8 mouse cellular contexts compared by ENCODE assay signal in the genomic region with DNA sequence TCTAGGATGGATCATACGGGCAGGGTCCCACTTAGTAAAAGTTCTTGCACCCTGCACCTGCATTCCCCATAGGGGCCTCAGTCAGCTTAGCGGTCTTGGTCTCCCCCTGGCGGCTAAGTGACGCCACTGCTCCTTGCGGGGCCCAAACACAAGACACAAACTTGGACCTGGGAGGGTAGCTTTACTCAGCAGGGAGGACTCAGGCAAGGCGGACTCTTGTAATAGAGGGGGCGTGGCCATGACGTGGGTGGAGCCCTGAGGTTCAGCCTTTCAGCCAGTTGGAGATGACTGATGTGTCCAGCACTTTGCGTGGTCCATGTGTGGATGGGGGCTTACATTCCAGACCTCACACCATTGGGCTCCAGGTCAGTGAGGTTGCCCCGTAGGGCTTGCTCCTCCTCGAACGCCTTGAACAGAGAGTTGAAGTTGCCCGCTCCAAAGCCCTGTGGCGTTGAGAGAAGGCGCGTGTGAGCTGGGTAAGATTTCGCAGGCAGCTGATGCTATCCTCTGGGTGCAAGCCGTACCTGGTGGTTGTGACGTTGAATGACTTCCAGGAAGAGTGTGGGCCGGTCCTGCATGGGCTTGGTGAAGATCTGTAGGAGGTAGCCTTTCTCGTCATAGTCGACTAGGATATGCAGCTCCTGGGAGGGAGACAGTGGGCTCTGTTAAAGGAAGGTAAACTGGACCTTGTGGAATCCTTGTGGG. TPM values are rescaled to one million over a fixed set of nuclear protein-coding genes. Genes with fewer than 3 reads are reported as not detected.
DNase-seq lines count a peak whose midpoint lies in the region; ATAC-seq and TF ChIP-seq lines count a peak whose summit lies in the region.

No protein-coding gene starts in this region.

- H3K4me3 ChIP-seq in G1E (ENCODE audit: low read depth, low read length), result no peak overlapping the region
- H3K4me3 ChIP-seq in forebrain, embryonic 16.5 days (replicated peaks; ENCODE audit: low read length), result no peak overlapping the region
- H3K4me3 ChIP-seq in lung, adult 2 months (replicated peaks; ENCODE audit: extremely low read depth, low read depth, low read length), result no peak overlapping the region

- intact Hi-C loops in heart, postnatal 25 days (cut with DNase I), result loop anchor here (1.0 to 5.0 kb wide), 3 partner anchors 54 to 204 kb away; no protein-coding TSS in a partner anchor

- peak overlapping the region; percentile 31 for H3K4me2 ChIP-seq in forebrain, embryonic 16.5 days (ENCODE audit: low read length)

- ATAC-seq in G1E (ENCODE audit: extremely low read depth, insufficient number of reproducible peaks, low FRiP score, poor library complexity, severe bottlenecking), result peak; percentile 34; the same call in 1 of the 2 replicates
- ATAC-seq in forebrain, embryonic 16.5 days, result peak; percentile 74; the same call in 1 of the 2 replicates
- peak; percentile 85 for ATAC-seq in neutrophil, adult 5-6 weeks (ENCODE audit: extremely low read depth, insufficient number of reproducible peaks, low FRiP score, poor library complexity, severe bottlenecking)

- H3K27me3 ChIP-seq in G1E (ENCODE audit: insufficient read depth, low read length), result peaks cover 13% of the 10 kb centered on the region
- no peaks in the 10 kb centered on the region for H3K27me3 ChIP-seq in forebrain, embryonic 16.5 days (replicated peaks; ENCODE audit: control insufficient read depth, insufficient read depth, low read length)

- H3K36me3 ChIP-seq in G1E (replicated peaks), result peaks cover 15% of the 10 kb centered on the region
- no peaks in the 10 kb centered on the region for H3K36me3 ChIP-seq in forebrain, embryonic 16.5 days (ENCODE audit: control insufficient read depth, insufficient read depth)

- DNase-seq in G1E (ENCODE audit: low spot score), result peak; percentile 47
- peak; percentile 74 to 83 for DNase-seq in cerebellum, adult 18-20 months
- DNase-seq in heart, postnatal 25 days (ENCODE audit: low spot score), result peak; percentile 60
- peak; percentile 78 for DNase-seq in layer of hippocampus, adult 11-12 months (ENCODE audit: low spot score)
- peak; percentile 85 for DNase-seq in lung, adult 2 months
- DNase-seq in thymus, adult 18-20 months, result peak; percentile 76 to 77

- WGBS in forebrain, embryonic 16.5 days, result 15% methylated on average over 22 of the region's 22 CpGs
- WGBS in lung, adult 2 months, result 15% methylated on average over 22 of the region's 22 CpGs

- H3K27ac ChIP-seq in forebrain, embryonic 16.5 days (ENCODE audit: low read length), result no peak overlapping the region

- H3K4me1 ChIP-seq in G1E (ENCODE audit: insufficient read depth, low read depth, low read length), result peaks cover 10% of the 10 kb centered on the region
- H3K4me1 ChIP-seq in forebrain, embryonic 16.5 days (replicated peaks; ENCODE audit: control insufficient read depth, insufficient read depth, low read length), result no peaks in the 10 kb centered on the region
- H3K4me1 ChIP-seq in lung, adult 2 months (ENCODE audit: control insufficient read depth, insufficient read depth, low read length), result no peaks in the 10 kb centered on the region

- TF ChIP-seq CTCF in G1E (IDR thresholded peaks at IDR 0.05; ENCODE audit: low read depth, low read length), result peak; percentile 94
- TF ChIP-seq CTCF in lung, adult 2 months (IDR thresholded peaks at IDR 0.05; ENCODE audit: insufficient read depth, low read length), result peak; percentile 92

- TF ChIP-seq POLR2A in lung, adult 2 months (IDR thresholded peaks at IDR 0.05; ENCODE audit: borderline replicate concordance, extremely low read depth, low read depth, low read length), result no peak

- no peak overlapping the region for H3K9ac ChIP-seq in forebrain, embryonic 16.5 days (replicated peaks; ENCODE audit: low read depth, low read length)

- no peaks in the 10 kb centered on the region for H3K9me3 ChIP-seq in G1E (replicated peaks)
- no peaks in the 10 kb centered on the region for H3K9me3 ChIP-seq in forebrain, embryonic 16.5 days (ENCODE audit: control insufficient read depth, low read length)

RNA-seq across cellular contexts. Expression of a gene that starts 2.6 kb away (rescaled TPM):
- total RNA-seq in G1E (2014; fragmentation: Nextera tagmentation) (11.6 and 24.2 TPM in 2 replicates), G1E (2017) (22.8 and 25.4 TPM in 2 replicates)
- 50.1 and 65.2 TPM in 2 replicates for polyA plus RNA-seq in G1E (2012)
- polyA plus RNA-seq in forebrain, embryonic 16.5 days (2015; fragmentation: Nextera tagmentation; extraction: Ambion mirVana), result 83.1 and 86.0 TPM in 2 replicates
- 10 to 100 TPM; 15.6 to 16.7 TPM for total RNA-seq in heart, postnatal 25 days (2021)
- 19.3 and 21.5 TPM in 2 replicates for polyA plus RNA-seq in lung, adult 2 months (2012; rRNA removed)
- total RNA-seq in neutrophil, adult 5-6 weeks (2017), result 14.1 and 18.6 TPM in 2 replicates

RNA-seq across cellular contexts. Expression of a gene that starts 10.7 kb away (rescaled TPM):
- not detected in 2 replicates for total RNA-seq in G1E (2014; fragmentation: Nextera tagmentation)
- not detected in 2 replicates for total RNA-seq in G1E (2017)
- not detected in 2 replicates for polyA plus RNA-seq in G1E (2012)
- not detected in 2 replicates for polyA plus RNA-seq in forebrain, embryonic 16.5 days (2015; fragmentation: Nextera tagmentation; extraction: Ambion mirVana)
- not detected for total RNA-seq in heart, postnatal 25 days (2021)
- 1.4 and 2.2 TPM in 2 replicates for polyA plus RNA-seq in lung, adult 2 months (2012; rRNA removed)
- not detected in 2 replicates for total RNA-seq in neutrophil, adult 5-6 weeks (2017)

RNA-seq across cellular contexts. Expression of a gene that starts 29.8 kb away (rescaled TPM):
- total RNA-seq in G1E (2014; fragmentation: Nextera tagmentation) (76.5 and 76.7 TPM in 2 replicates), G1E (2017) (2.1 and 2.3 TPM in 2 replicates)
- 89.4 and 90.6 TPM in 2 replicates for polyA plus RNA-seq in G1E (2012)
- polyA plus RNA-seq in forebrain, embryonic 16.5 days (2015; fragmentation: Nextera tagmentation; extraction: Ambion mirVana), result 12.5 TPM in 2 replicates
- 10 to 100 TPM; 14.4 to 18.4 TPM for total RNA-seq in heart, postnatal 25 days (2021)
- polyA plus RNA-seq in lung, adult 2 months (2012; rRNA removed), result 12.9 and 15.2 TPM in 2 replicates
- total RNA-seq in neutrophil, adult 5-6 weeks (2017), result 18.6 and 23.1 TPM in 2 replicates

RNA-seq across cellular contexts. Expression of a gene that starts 39.3 kb away (rescaled TPM):
- total RNA-seq in G1E (2014; fragmentation: Nextera tagmentation), result not detected in 2 replicates
- total RNA-seq in G1E (2017), result 0.52 and 1.7 TPM in 2 replicates
- polyA plus RNA-seq in G1E (2012), result 0.26 and 0.59 TPM in 2 replicates
- polyA plus RNA-seq in forebrain, embryonic 16.5 days (2015; fragmentation: Nextera tagmentation; extraction: Ambion mirVana), result 15.8 and 18.7 TPM in 2 replicates
- under 1 TPM; 0.36 to 0.45 TPM for total RNA-seq in heart, postnatal 25 days (2021)
- 10.0 and 10.8 TPM in 2 replicates for polyA plus RNA-seq in lung, adult 2 months (2012; rRNA removed)
- total RNA-seq in neutrophil, adult 5-6 weeks (2017), result 32.0 TPM in 2 replicates

Comparison
In these comparisons a context has a peak if more than half of its experiments do, and no peak if none do; other contexts are left out.
1. ATAC-seq: peak in every context shown above with its lines; median percentile 85 in neutrophil, adult 5-6 weeks; 74 in forebrain, embryonic 16.5 days; 34 in G1E.